Mouse (Mus musculus) adrenal gland, postnatal 36 days (tissue): Measurements from ENCODE around the gene Gpr132. TPM values are rescaled to one million over a fixed set of nuclear protein-coding genes. Genes with fewer than 3 reads are reported as not detected.
A peak's percentile ranks its signal among the peaks of the same experiment; 100 is the strongest.

ENCODE experiments used
- DNase-seq, 2 experiments: peaks; one replicate each; pipeline ENCODE4 v3.0.0; 2021; ENCODE audit warnings: mixed read lengths in 1 of 2
- long read RNA-seq, 2 experiments: library from polyadenylated mRNA; stranded (forward); transcript quantifications; one replicate each; pipeline ENCODE4 v2.0.0; 2021; ENCODE audit warnings: borderline sequencing depth in 2 of 2
- total RNA-seq, 2 experiments: library from RNA; stranded (reverse); gene quantifications; 2 replicates each; pipeline ENCODE4 v1.2.3; 2021

Gene Gpr132
- total RNA-seq: under 1 TPM; 0.33 to 0.40 TPM
- long read RNA-seq, experiment 1: 0 reads
- long read RNA-seq, experiment 2: 0 reads

- DNase-seq: peak in 1 of 2 experiments; percentile 53
These were observed at the start of gene Gpr132 for GRCm38 (mm10) chr12:112868178-112869087. TSS of gene Gpr132 (minus strand) at chr12:112868228.

GRCm38 (mm10) chr12:112917486-112917885, 49.5 kb upstream of the Gpr132 start:
- no peak for DNase-seq

- DNase-seq: peak in 1 of 2 experiments; percentile 30
These were observed 48.8 kb upstream of the Gpr132 start for GRCm38 (mm10) chr12:112916698-112917400.

- DNase-seq: no peak
These were observed 47.6 kb upstream of the Gpr132 start for GRCm38 (mm10) chr12:112915587-112915986.

- DNase-seq: peak; percentile 49 to 55
These were observed 46.5 kb upstream of the Gpr132 start for GRCm38 (mm10) chr12:112914527-112914926.

- DNase-seq: no peak
These were observed 45.1 kb upstream of the Gpr132 start for GRCm38 (mm10) chr12:112912951-112913745.

- no peak for DNase-seq
These were observed 43.7 kb upstream of the Gpr132 start for GRCm38 (mm10) chr12:112911701-112912100.

- no peak for DNase-seq
These were observed 41.0 kb upstream of the Gpr132 start for GRCm38 (mm10) chr12:112908991-112909390.

GRCm38 (mm10) chr12:112905001-112905400, 37.0 kb upstream of the Gpr132 start:
- no peak for DNase-seq

GRCm38 (mm10) chr12:112903941-112904340, 35.9 kb upstream of the Gpr132 start:
- DNase-seq: peak in 1 of 2 experiments; percentile 19

- DNase-seq: no peak
These were observed 32.6 kb upstream of the Gpr132 start for GRCm38 (mm10) chr12:112900641-112901040.

- DNase-seq: no peak
These were observed 30.9 kb upstream of the Gpr132 start for GRCm38 (mm10) chr12:112898960-112899359.

GRCm38 (mm10) chr12:112898351-112898750, 30.3 kb upstream of the Gpr132 start:
- DNase-seq: no peak

- peak; percentile 63 to 65 for DNase-seq
These were observed 29.6 kb upstream of the Gpr132 start for GRCm38 (mm10) chr12:112897522-112898212.

GRCm38 (mm10) chr12:112894969-112895368, 26.9 kb upstream of the Gpr132 start:
- DNase-seq: no peak

- peak; percentile 41 to 42 for DNase-seq
These were observed 26.4 kb upstream of the Gpr132 start for GRCm38 (mm10) chr12:112894303-112894884.

- no peak for DNase-seq
These were observed 17.4 kb upstream of the Gpr132 start for GRCm38 (mm10) chr12:112885465-112885864.

- no peak for DNase-seq
These were observed 13.3 kb upstream of the Gpr132 start for GRCm38 (mm10) chr12:112881301-112881815.

- DNase-seq: no peak
These were observed 12.6 kb upstream of the Gpr132 start for GRCm38 (mm10) chr12:112880661-112881060.

GRCm38 (mm10) chr12:112879731-112880130, 11.7 kb upstream of the Gpr132 start:
- DNase-seq: no peak

- peak in 1 of 2 experiments; percentile 22 for DNase-seq
These were observed 9.6 kb upstream of the Gpr132 start for GRCm38 (mm10) chr12:112877607-112878020.
